Mouse (Mus musculus): ENCODE results near the gene Prkcb.

DNA sequence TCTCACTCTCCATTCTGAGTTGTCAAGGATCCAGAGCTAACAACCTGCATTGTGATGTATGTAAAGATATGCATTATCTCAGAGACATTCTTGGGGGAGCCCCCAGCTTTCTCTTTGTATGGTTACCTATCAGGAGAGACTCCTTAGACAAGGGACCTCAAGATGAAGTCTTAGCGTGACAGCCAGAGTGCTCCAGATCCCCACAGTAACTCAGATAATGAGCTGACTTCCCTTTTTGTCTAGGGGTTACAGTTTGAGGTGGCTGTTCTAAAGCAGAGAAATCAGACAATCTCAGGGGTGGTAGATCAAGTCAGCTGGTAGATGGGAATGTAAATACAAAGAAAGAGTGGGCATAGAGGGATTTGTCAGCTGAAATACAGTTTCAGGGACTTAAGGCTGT lies 7.8 kb downstream of the Prkcb start:
- TF ChIP-seq CTCF (IDR thresholded peaks at IDR 0.05; ENCODE audit: extremely low read depth, insufficient read depth, low read length) (no peak), POLR2A (IDR thresholded peaks at IDR 0.05; ENCODE audit: extremely low read depth, insufficient read depth, low read length) (no peak)

Data from cortical plate, adult 2 months (tissue).